Mouse (Mus musculus) forebrain, embryonic 11.5 days (tissue): ENCODE data around the gene Gm47841. TPM values are rescaled to one million over a fixed set of nuclear protein-coding genes. Genes with fewer than 3 reads are reported as not detected.
A peak's percentile ranks its signal among the peaks of the same experiment; 100 is the strongest.

Source experiments
- ATAC-seq: fragments of 200-750 bp; cut with Nextera tagmentation; replicated peaks from 2 replicates; pipeline ENCODE4 v1.8.0; 2017; ENCODE audit warnings: moderate TSS enrichment; ENCODE audit not compliant: low FRiP score
- DNase-seq: peaks from one replicate; pipeline ENCODE4 v3.0.0-alpha.2; 2017; ENCODE audit warnings: low spot score
- H3K27ac ChIP-seq: fragments of 300-500 bp; sonication (generic); 2 replicates; pipeline ENCODE4 v1.5.1; 2014; ENCODE audit warnings: low read depth, low read length
- H3K27me3 ChIP-seq: fragments of 300-500 bp; sonication (generic); 2 replicates; pipeline ENCODE4 v1.6.1; 2014; ENCODE audit warnings: mild to moderate bottlenecking, low read length, mixed read lengths; ENCODE audit not compliant: control insufficient read depth, insufficient read depth
- H3K36me3 ChIP-seq: fragments of 300-500 bp; sonication (generic); 2 replicates; pipeline ENCODE4 v1.6.1; 2014; ENCODE audit warnings: mild to moderate bottlenecking, low read length, moderate library complexity, mixed read lengths; ENCODE audit not compliant: control insufficient read depth, insufficient read depth
- H3K4me1 ChIP-seq: fragments of 300-500 bp; sonication (generic); replicated peaks from 2 replicates; pipeline ENCODE4 v1.6.1; 2014; ENCODE audit warnings: low read length, mixed read lengths; ENCODE audit not compliant: control insufficient read depth, insufficient read depth
- H3K4me2 ChIP-seq: fragments of 300-500 bp; sonication (generic); 2 replicates; pipeline ENCODE4 v1.6.1; 2014; ENCODE audit warnings: low read depth, mild to moderate bottlenecking, low read length, moderate library complexity, mixed read lengths; ENCODE audit not compliant: severe bottlenecking
- H3K4me3 ChIP-seq: fragments of 300-500 bp; sonication (generic); 2 replicates; pipeline ENCODE4 v1.5.1; 2014; ENCODE audit warnings: low read depth, low read length
- H3K9ac ChIP-seq: fragments of 300-500 bp; sonication (generic); 2 replicates; pipeline ENCODE4 v1.6.1; 2014; ENCODE audit warnings: low read length
- H3K9me3 ChIP-seq: fragments of 300-500 bp; sonication (generic); 2 replicates; pipeline ENCODE4 v1.6.1; 2016; ENCODE audit warnings: low read length, mixed read lengths; ENCODE audit not compliant: control insufficient read depth
- WGBS: fragments of 180-500 bp; shearing (Covaris S2); extraction: QIAGEN DNeasy Blood & Tissue Kit; methylation state at CpG from one replicate; pipeline ENCODE4 v1.1.7; 2014; 5-methylcytosine and 5-hydroxymethylcytosine counted together
- polyA plus RNA-seq: library from polyadenylated mRNA; unstranded; fragments of >200 nt; fragmentation: Nextera tagmentation; extraction: Ambion mirVana; gene quantifications from 2 replicates; pipeline ENCODE4 v1.2.1, GENCODE M21; 2014

The Gm47841 gene
- polyA plus RNA-seq, 1 experiment from 2014 or later, result not detected

DNA sequence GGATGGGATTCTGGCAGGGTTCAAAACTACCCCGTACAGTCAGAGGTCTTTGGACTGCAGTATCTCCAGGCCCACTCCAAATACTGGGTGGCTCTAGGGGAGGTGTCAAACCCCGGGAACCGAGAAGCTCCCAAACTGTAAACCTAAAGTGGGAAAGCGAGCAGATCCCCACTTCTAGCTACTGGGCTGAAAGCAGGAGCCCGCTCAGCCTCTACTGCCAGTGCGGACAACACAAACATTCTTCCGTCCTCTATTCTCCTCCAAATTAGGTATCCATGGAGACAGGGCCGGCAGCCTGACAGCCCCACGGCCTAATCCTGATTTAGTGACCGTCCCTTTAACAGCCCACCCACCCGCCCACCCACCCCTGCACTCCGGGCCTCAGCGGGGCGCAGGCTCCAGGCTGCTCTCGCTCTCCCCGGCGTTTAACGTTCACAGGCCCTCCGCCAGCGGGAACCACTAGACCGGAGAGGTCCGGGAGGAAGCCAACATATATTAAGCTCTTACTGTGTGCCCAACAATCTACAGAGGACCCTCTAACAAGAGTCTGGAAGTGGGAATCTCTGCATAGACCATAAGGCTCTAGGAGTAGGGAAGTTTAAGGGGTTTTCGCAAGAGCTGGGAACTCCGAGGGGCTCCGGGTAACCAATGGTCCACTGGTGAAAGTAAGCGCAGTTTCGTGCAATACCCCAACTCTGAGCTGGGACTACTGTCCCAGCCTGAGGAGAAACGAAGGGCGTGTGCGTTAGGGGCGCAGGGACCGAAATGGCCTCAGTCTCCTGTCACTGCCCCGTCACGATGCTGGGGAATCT lies 30.0 kb upstream of the Gm47841 start:
- Histone ChIP-seq H3K36me3 (no peaks in the 10 kb centered on the region), H3K27me3 (no peaks in the 10 kb centered on the region), H3K4me1 (peaks cover 19% of the 10 kb centered on the region), H3K4me2 (peak overlapping the region; percentile 84), H3K27ac (peak overlapping the region; percentile 88), H3K4me3 (peak overlapping the region; percentile 86), H3K9ac (peak overlapping the region; percentile 80), H3K9me3 (no peaks in the 10 kb centered on the region)
- under 1% methylated on average over 34 of the region's 34 CpGs for WGBS
- ATAC-seq, result peak; percentile 29; the same call in 1 of the 2 replicates
- peak; percentile 70 for DNase-seq

DNA sequence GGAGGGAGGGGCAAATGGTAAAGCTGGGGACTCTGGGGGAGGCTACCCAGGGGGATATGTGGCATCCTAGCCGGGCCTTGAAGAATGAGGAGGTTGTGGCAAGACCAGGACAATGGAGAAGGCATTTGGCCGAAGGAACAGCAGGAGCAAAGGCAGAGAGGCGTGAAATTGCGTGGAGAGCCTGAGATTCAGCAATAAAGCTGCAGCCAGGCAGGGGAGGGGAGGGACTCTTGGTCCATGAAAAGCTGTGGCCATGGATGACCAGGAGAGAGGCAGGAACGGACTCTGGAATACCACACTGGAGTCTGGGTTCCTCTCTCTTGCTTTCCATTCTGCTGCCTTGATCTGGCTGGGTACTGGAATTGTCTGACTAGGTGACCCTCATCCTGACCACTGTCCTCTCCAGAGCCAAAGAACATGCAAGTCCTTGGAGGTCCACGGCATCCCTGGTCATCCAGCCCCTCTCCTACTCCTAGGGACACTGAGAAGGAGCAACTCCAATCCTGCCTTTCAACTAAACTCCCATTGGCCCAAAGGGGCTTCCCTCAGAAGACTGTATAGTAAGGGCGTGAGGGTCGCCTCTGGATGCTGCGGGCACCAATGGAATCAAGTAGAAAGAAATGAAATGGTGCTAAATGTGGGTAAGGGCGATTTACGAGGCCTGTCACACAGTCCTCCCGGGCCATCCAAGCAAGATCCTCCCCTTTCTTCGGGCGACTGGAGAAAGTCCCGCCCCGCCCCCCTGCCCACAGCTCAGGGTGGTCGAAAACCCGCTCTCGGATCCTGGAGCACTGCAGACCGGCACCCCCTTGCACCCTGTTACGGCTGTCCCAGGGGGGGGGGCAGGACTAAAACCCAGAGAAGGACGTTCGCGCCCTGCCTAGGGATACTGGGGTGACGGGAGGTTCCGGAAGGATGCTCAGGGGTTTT lies 29.1 kb upstream of the Gm47841 start:
- H3K4me2 ChIP-seq, result peak overlapping the region; percentile 84
- 3% methylated on average over 26 of the region's 26 CpGs for WGBS
- H3K9ac ChIP-seq, result peak overlapping the region; percentile 80
- peak overlapping the region; percentile 88 for H3K27ac ChIP-seq
- peak overlapping the region; percentile 86 for H3K4me3 ChIP-seq
- H3K9me3 ChIP-seq, result no peaks in the 10 kb centered on the region
- H3K4me1 ChIP-seq, result peaks cover 19% of the 10 kb centered on the region
- DNase-seq (peak; percentile 72), ATAC-seq (peak; percentile 34; the same call in 1 of the 2 replicates)
- no peaks in the 10 kb centered on the region for H3K36me3 ChIP-seq
- no peaks in the 10 kb centered on the region for H3K27me3 ChIP-seq

DNA sequence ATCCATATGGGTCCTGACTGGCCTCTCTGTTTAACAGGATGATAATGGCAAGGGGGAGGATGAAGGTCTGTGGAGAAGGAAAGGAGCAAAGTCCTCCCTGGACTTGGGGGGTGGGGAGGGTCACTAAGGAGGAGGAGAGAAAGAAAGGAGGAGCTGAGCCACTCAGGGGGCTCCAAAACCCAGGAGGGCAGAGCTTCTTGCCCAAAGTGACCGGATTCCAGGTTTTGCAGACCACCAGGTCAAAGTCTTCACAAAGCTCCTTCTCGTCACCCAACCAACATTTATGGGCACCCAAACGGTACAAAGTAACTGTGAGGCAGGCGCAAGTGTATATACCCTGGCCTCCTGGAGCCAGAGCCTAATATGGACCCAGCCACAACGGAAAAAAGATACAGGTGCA lies 28.5 kb upstream of the Gm47841 start:
- Histone ChIP-seq H3K4me1 (peaks cover 26% of the 10 kb centered on the region), H3K27ac (peak overlapping the region; percentile 18; the same call in 1 of the 2 replicates), H3K4me2 (peak overlapping the region; percentile 84), H3K9me3 (no peaks in the 10 kb centered on the region), H3K9ac (peak overlapping the region; percentile 80; the same call in 1 of the 2 replicates), H3K27me3 (no peaks in the 10 kb centered on the region), H3K36me3 (no peaks in the 10 kb centered on the region), H3K4me3 (peak overlapping the region; percentile 86)
- DNase-seq, result no peak
- ATAC-seq, result no peak
- 14% methylated on average over 5 of the region's 5 CpGs for WGBS

DNA sequence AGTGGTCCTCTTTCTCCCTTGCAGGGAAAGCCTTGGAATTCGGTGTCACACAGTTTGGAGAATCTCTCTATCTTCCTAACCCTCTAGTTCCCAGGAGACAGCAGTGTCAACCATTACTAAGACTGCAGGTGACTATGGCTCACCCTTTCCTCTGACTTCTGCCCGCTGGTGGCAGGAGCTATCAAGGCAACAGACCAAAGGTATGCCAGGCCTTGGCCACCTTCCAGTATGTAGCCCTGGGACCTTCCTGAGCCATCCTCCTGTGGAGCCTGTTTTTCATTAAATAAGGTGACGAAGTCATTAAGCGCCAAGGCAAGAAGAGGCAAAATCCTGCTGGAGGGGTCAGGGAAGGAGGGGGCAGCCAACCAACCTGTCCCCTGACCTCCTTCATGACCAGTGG lies 28.0 kb upstream of the Gm47841 start:
- H3K9ac ChIP-seq, result no peak overlapping the region
- WGBS, result 74% methylated on average over 4 of the region's 4 CpGs
- ATAC-seq, result no peak
- no peaks in the 10 kb centered on the region for H3K36me3 ChIP-seq
- no peak overlapping the region for H3K4me2 ChIP-seq
- no peaks in the 10 kb centered on the region for H3K27me3 ChIP-seq
- peaks cover 31% of the 10 kb centered on the region for H3K4me1 ChIP-seq
- H3K9me3 ChIP-seq, result no peaks in the 10 kb centered on the region
- no peak for DNase-seq
- H3K4me3 ChIP-seq, result no peak overlapping the region
- H3K27ac ChIP-seq, result no peak overlapping the region

DNA sequence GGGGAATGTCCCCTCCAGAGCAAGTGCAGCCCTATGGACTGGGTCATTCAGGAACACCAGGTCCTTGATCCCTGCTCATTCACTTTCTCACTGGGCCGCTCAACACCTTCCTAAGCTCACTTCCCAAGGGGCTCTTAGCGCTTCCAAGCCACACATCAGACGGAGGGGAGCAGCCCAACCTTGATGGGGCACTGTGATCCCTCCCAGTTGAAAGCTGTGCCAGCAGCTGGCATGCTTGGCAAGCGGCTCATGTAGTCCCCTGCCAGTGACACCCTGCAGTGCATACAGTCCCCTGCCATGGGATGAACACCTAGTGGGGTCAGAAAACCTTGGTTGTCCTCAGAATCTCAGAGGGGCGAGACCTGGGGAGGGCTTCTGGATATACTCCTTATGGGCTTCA lies 26.9 kb upstream of the Gm47841 start:
- H3K36me3 ChIP-seq, result no peaks in the 10 kb centered on the region
- H3K9me3 ChIP-seq, result no peaks in the 10 kb centered on the region
- no peak overlapping the region for H3K9ac ChIP-seq
- H3K4me2 ChIP-seq, result no peak overlapping the region
- H3K27me3 ChIP-seq, result no peaks in the 10 kb centered on the region
- 86% methylated on average over 5 of the region's 5 CpGs for WGBS
- H3K4me1 ChIP-seq, result peaks cover 40% of the 10 kb centered on the region
- no peak overlapping the region for H3K4me3 ChIP-seq
- DNase-seq, result no peak
- ATAC-seq, result no peak
- no peak overlapping the region for H3K27ac ChIP-seq

DNA sequence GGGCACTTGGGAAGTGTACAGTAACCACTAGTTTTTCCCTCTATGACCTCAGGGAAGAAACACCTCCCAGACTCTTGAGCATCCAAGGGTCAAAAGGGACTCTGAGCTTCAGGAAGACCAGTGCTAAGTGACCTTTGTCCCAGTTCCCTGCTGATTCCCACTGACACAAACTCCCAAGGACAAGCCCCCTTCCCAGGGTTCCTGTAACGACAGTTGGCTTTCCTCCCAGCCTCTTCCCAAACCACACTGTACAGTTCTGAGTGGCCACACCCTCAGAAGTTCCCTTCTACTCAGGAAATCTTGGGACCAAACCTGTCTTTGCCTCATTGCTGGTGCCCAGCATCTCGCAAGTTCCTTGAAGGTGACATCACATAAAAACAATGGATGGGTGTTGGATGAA lies 25.5 kb upstream of the Gm47841 start:
- Histone ChIP-seq H3K36me3 (no peaks in the 10 kb centered on the region), H3K9ac (no peak overlapping the region), H3K4me2 (no peak overlapping the region), H3K9me3 (no peaks in the 10 kb centered on the region), H3K4me1 (peaks cover 43% of the 10 kb centered on the region), H3K27ac (no peak overlapping the region), H3K27me3 (no peaks in the 10 kb centered on the region), H3K4me3 (no peak overlapping the region)
- DNase-seq (no peak), ATAC-seq (no peak)
- WGBS, result 66% methylated on average over 2 of the region's 2 CpGs

DNA sequence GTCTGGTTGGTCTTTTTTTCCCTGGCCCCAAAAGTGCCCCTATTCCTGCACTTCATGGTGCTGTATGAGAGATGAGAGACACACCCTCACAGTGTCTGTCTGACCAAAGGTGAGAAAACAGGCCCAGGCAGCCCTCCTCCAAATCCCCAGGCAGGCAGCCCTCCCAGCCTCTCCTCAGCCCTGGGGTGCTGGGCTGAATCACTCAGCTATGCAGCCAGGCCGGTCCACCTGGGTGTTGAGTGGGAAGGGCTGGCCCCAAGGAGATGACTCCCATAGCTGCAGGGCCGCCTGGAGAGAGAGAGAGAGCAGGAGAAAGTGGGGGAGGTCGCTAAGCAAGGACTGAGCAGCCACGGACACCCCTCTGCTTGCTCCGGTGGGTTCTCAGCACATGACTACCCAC lies 23.6 kb upstream of the Gm47841 start:
- no peaks in the 10 kb centered on the region for H3K27me3 ChIP-seq
- WGBS, result 27% methylated on average over 5 of the region's 5 CpGs
- no peak overlapping the region; the same call in 1 of the 2 replicates for H3K9ac ChIP-seq
- H3K4me2 ChIP-seq, result no peak overlapping the region
- H3K36me3 ChIP-seq, result no peaks in the 10 kb centered on the region
- ATAC-seq (no peak), DNase-seq (no peak)
- no peak overlapping the region for H3K27ac ChIP-seq
- peaks cover 49% of the 10 kb centered on the region for H3K4me1 ChIP-seq
- H3K9me3 ChIP-seq, result no peaks in the 10 kb centered on the region
- H3K4me3 ChIP-seq, result no peak overlapping the region

DNA sequence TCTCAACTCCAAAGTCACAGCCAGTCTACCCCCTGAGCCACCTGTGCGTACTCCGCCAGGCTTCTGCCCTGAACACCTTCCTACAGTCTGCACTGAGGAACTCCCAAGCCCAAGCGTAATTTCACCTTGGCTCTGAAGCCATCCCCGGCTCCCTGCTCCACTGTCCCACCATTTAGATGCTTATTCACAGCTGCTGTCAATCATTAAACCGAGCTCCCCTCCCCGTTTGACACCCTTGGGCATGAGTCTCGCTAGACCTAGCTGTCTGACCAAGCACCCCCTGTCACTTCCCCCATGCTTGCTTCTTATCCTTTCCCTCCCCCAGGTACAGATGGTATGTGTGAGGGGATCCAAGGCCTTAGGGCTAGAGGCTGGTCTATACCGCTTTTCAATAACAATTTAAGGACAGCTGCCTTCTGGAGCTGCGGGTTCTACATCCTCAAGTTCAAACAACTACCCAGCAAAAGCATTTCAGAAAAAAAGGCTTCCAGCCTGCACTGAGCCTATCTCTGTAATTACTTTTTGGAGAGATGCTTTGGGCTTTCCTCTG lies 22.5 kb upstream of the Gm47841 start:
- no peak for DNase-seq

More for the DNA sequence above, 22.5 kb upstream of the Gm47841 start:
- ATAC-seq, result no peak
- Histone ChIP-seq H3K4me3 (no peak overlapping the region), H3K9me3 (no peaks in the 10 kb centered on the region), H3K4me2 (no peak overlapping the region), H3K27me3 (no peaks in the 10 kb centered on the region), H3K4me1 (peaks cover 46% of the 10 kb centered on the region), H3K9ac (peak overlapping the region; percentile 35; the same call in 1 of the 2 replicates), H3K27ac (no peak overlapping the region), H3K36me3 (no peaks in the 10 kb centered on the region)
- 57% methylated on average over 9 of the region's 9 CpGs for WGBS
